Mouse (Mus musculus) limb, embryonic 14.5 days (tissue): Measurements from ENCODE around the gene Clec11a. TPM values are rescaled to one million over a fixed set of nuclear protein-coding genes. Genes with fewer than 3 reads are reported as not detected.
A peak's percentile ranks its signal among the peaks of the same experiment; 100 is the strongest.

Experiments
- ATAC-seq: fragments of 200-750 bp; cut with Nextera tagmentation; 2 replicates; pipeline ENCODE4 v1.8.0; 2017; ENCODE audit warnings: low read depth, moderate number of reproducible peaks, moderate TSS enrichment; ENCODE audit not compliant: low FRiP score
- DNase-seq: peaks from one replicate; pipeline ENCODE4 v3.0.0-alpha.2; 2015; ENCODE audit warnings: low spot score
- H3K27ac ChIP-seq: fragments of 300-500 bp; sonication (generic); replicated peaks from 2 replicates; pipeline ENCODE4 v1.5.1; 2014; ENCODE audit warnings: low read depth, mild to moderate bottlenecking, low read length, moderate library complexity, mixed read lengths
- H3K27me3 ChIP-seq: fragments of 300-500 bp; sonication (generic); 2 replicates; pipeline ENCODE4 v1.6.1; 2014; ENCODE audit warnings: low read length, mixed read lengths; ENCODE audit not compliant: control insufficient read depth, insufficient read depth
- H3K36me3 ChIP-seq: fragments of 300-500 bp; sonication (generic); 2 replicates; pipeline ENCODE4 v1.6.1; 2014; ENCODE audit warnings: mild to moderate bottlenecking, low read length, moderate library complexity, mixed read lengths; ENCODE audit not compliant: control insufficient read depth, insufficient read depth
- H3K4me1 ChIP-seq: fragments of 300-500 bp; sonication (generic); 2 replicates; pipeline ENCODE4 v1.6.1; 2014; ENCODE audit warnings: antibody characterized with exemption, low read length, mixed read lengths; ENCODE audit not compliant: control insufficient read depth, insufficient read depth
- H3K4me2 ChIP-seq: fragments of 300-500 bp; sonication (generic); replicated peaks from 2 replicates; pipeline ENCODE4 v1.6.1; 2014; ENCODE audit warnings: low read depth, mild to moderate bottlenecking, low read length, moderate library complexity; ENCODE audit not compliant: severe bottlenecking
- H3K4me3 ChIP-seq: fragments of 300-500 bp; sonication (generic); replicated peaks from 2 replicates; pipeline ENCODE4 v1.5.1; 2014; ENCODE audit warnings: low read length
- H3K9ac ChIP-seq: fragments of 300-500 bp; sonication (generic); 2 replicates; pipeline ENCODE4 v1.6.1; 2014; ENCODE audit warnings: mild to moderate bottlenecking, low read depth, low read length, moderate library complexity; ENCODE audit not compliant: severe bottlenecking
- H3K9me3 ChIP-seq: fragments of 300-500 bp; sonication (generic); 2 replicates; pipeline ENCODE4 v1.6.1; 2016; ENCODE audit warnings: low read length; ENCODE audit not compliant: control insufficient read depth
- POLR2A ChIP-seq: fragments of 200-500 bp; IDR thresholded peaks from 2 replicates; pipeline ENCODE4 v1.8.0; 2012; ENCODE audit warnings: inconsistent platforms, mild to moderate bottlenecking, moderate library complexity, borderline replicate concordance; ENCODE audit not compliant: insufficient read depth, insufficient read length; ENCODE audit errors: extremely low read depth
- WGBS: fragments of 180-500 bp; shearing (Covaris S2); extraction: QIAGEN DNeasy Blood & Tissue Kit; methylation state at CpG from one replicate; pipeline ENCODE4 v1.1.7; 2014; 5-methylcytosine and 5-hydroxymethylcytosine counted together
- polyA plus RNA-seq, 2 experiments: library from polyadenylated mRNA; depleted of rRNA in 1 of 2; stranded (reverse) in 1 of 2; unstranded in 1 of 2; fragments of >200 nt; fragmentation: Nextera tagmentation in 1 of 2; extraction: Ambion mirVana in 1 of 2; gene quantifications; 2 replicates each; pipeline versions ENCODE4 v1.2.1 to v1.2.3; 2012 to 2014

Clec11a gene
- polyA plus RNA-seq, 2 experiments: 15.5 to 21.2 TPM

- H3K27ac ChIP-seq: no peak overlapping the region
- H3K9ac ChIP-seq: no peak overlapping the region
- H3K4me1 ChIP-seq: peaks cover 3% of the 10 kb centered on the region; the same call in 1 of the 2 replicates
- peaks cover 54% of the 10 kb centered on the region for H3K27me3 ChIP-seq
- DNase-seq: peak; percentile 29
- no peak for TF ChIP-seq POLR2A
- 4% methylated on average over 27 of the region's 40 CpGs for WGBS
- ATAC-seq: 0 out of 2 replicates have a peak, but pooled peaks have one; percentile 23
- H3K4me2 ChIP-seq: peak overlapping the region; percentile 71
- no peaks in the 10 kb centered on the region for H3K36me3 ChIP-seq
- peak overlapping the region; percentile 35 for H3K4me3 ChIP-seq
- H3K9me3 ChIP-seq: no peaks in the 10 kb centered on the region
Observed at GRCm38 (mm10) chr7:44335031-44335878, 28.6 kb upstream of the Clec11a start.

DNA sequence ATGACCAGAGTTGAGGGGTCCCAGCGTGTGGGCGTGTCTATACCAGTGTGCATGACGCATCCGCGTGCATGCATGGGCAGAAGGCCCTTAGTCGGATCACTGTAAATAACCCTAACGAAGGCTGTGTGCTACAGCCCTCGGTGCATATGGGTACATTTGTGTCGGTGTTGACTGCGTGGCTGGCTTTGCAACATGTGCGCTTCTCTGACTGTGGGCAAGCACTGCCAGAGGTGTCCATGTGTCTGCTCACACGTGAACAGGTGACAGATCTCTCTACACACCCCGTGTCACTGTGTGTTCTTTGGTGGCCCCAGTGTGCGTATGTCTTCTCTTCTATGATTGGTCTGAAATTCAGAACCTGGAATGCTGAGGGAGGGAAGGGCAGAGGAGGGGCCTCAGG lies 27.4 kb upstream of the Clec11a start:
- ATAC-seq: no peak
- Histone ChIP-seq H3K36me3 (no peaks in the 10 kb centered on the region), H3K27me3 (peaks cover 52% of the 10 kb centered on the region), H3K27ac (no peak overlapping the region), H3K4me2 (no peak overlapping the region), H3K9me3 (no peaks in the 10 kb centered on the region), H3K9ac (no peak overlapping the region), H3K4me1 (peaks cover 3% of the 10 kb centered on the region; the same call in 1 of the 2 replicates), H3K4me3 (no peak overlapping the region)
- DNase-seq: no peak
- no peak for TF ChIP-seq POLR2A
- WGBS: 65% methylated on average over 14 of the region's 14 CpGs

- no peak overlapping the region for H3K27ac ChIP-seq
- WGBS: 66% methylated on average over 3 of the region's 3 CpGs
- peaks cover 34% of the 10 kb centered on the region for H3K27me3 ChIP-seq
- H3K9me3 ChIP-seq: no peaks in the 10 kb centered on the region
- H3K4me1 ChIP-seq: peaks cover 3% of the 10 kb centered on the region; the same call in 1 of the 2 replicates
- TF ChIP-seq POLR2A: no peak
- no peaks in the 10 kb centered on the region for H3K36me3 ChIP-seq
- no peak overlapping the region for H3K9ac ChIP-seq
- no peak overlapping the region for H3K4me3 ChIP-seq
- H3K4me2 ChIP-seq: no peak overlapping the region
- DNase-seq (no peak), ATAC-seq (no peak)
Observed at GRCm38 (mm10) chr7:44332336-44332735, 25.6 kb upstream of the Clec11a start.

GRCm38 (mm10) chr7:44326614-44327013 lies 19.9 kb upstream of the Clec11a start:
- no peak for TF ChIP-seq POLR2A
- Histone ChIP-seq H3K4me2 (no peak overlapping the region), H3K9me3 (no peaks in the 10 kb centered on the region), H3K9ac (no peak overlapping the region), H3K27me3 (no peaks in the 10 kb centered on the region), H3K27ac (no peak overlapping the region), H3K4me1 (no peaks in the 10 kb centered on the region), H3K36me3 (no peaks in the 10 kb centered on the region), H3K4me3 (no peak overlapping the region)
- no peak for ATAC-seq
- no peak for DNase-seq
- 50% methylated on average over 5 of the region's 6 CpGs for WGBS

GRCm38 (mm10) chr7:44322290-44322689 lies 15.6 kb upstream of the Clec11a start:
- Histone ChIP-seq H3K4me2 (no peak overlapping the region), H3K27ac (no peak overlapping the region), H3K27me3 (no peaks in the 10 kb centered on the region), H3K36me3 (peaks cover 1% of the 10 kb centered on the region; the same call in 1 of the 2 replicates), H3K4me1 (no peaks in the 10 kb centered on the region), H3K9ac (no peak overlapping the region), H3K9me3 (no peaks in the 10 kb centered on the region), H3K4me3 (no peak overlapping the region)
- no peak for TF ChIP-seq POLR2A
- no peak for ATAC-seq
- 89% methylated on average over 1 of the region's 1 CpGs for WGBS
- DNase-seq: no peak

DNA sequence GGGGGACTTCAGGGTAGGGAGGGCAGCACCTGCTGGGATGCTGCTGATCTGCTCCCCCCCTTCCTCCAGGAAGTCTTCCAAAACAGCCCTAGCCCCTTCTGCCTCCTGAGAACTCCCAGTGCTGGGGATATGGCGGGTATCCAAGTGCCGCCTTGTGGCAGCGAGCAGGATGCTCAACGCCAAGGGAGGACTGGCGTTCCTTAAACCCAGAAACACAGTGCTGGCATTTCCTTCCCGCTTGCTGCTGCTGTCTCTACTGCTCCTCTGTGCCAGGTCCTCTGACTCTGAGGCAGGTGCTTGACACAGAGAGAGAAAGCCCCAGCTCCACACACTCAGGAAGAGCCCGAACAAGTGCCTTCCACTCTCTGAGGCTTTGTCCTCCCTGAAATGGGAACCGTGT lies 14.2 kb upstream of the Clec11a start:
- Histone ChIP-seq H3K27me3 (no peaks in the 10 kb centered on the region), H3K4me3 (no peak overlapping the region), H3K9ac (no peak overlapping the region), H3K9me3 (no peaks in the 10 kb centered on the region), H3K4me1 (no peaks in the 10 kb centered on the region), H3K4me2 (no peak overlapping the region), H3K27ac (no peak overlapping the region), H3K36me3 (peaks cover 3% of the 10 kb centered on the region; the same call in 1 of the 2 replicates)
- no peak for TF ChIP-seq POLR2A
- ATAC-seq (no peak), DNase-seq (no peak)
- WGBS: 54% methylated on average over 8 of the region's 8 CpGs
